Mouse (Mus musculus): ENCODE measurements around the gene Ccdc85c.
A peak's percentile ranks its signal among the peaks of the same experiment; 100 is the strongest.

Ccdc85c gene

DNA sequence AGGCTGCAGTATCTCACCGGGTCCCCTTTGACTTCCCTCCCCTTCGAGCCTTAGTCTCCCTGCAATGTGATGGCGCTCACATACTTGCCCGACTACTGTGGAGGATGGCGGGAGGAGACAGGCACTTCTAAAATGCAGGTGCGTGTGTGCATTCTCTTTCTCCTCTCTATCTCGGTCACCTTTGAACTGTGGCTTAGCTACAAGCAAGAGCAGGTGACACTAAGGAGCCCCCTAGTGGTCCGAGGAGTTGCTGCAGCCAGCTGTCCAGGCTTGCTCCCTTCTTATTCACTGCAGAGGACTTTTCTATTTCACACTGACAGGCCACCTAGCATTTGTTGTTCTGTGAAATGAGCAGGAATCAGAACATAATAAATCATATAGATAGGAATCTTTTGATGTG, 17.7 kb upstream of the Ccdc85c start:
- DNase-seq, result peak; percentile 84 to 87

DNA sequence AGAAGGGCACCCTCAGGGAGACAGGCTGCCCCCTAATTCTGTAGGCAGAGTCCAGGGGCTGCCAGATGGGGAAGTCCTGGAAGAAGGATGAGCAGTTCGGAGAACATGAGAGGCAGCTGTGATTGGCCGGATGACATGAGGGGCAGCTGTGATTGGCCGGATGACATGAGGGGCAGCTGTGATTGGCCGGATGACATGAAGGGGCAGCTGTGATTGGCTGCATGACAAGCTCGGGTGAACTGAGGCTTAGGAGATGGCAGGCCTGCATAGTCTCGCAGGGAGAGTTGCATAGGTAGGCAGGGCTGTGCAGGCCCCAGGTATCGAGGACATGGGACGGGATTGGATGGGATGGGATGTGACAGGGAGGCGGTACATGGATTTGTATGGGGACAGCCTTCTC, 17.2 kb upstream of the Ccdc85c start:
- peak in 1 of 2 experiments; percentile 31 for DNase-seq

DNA sequence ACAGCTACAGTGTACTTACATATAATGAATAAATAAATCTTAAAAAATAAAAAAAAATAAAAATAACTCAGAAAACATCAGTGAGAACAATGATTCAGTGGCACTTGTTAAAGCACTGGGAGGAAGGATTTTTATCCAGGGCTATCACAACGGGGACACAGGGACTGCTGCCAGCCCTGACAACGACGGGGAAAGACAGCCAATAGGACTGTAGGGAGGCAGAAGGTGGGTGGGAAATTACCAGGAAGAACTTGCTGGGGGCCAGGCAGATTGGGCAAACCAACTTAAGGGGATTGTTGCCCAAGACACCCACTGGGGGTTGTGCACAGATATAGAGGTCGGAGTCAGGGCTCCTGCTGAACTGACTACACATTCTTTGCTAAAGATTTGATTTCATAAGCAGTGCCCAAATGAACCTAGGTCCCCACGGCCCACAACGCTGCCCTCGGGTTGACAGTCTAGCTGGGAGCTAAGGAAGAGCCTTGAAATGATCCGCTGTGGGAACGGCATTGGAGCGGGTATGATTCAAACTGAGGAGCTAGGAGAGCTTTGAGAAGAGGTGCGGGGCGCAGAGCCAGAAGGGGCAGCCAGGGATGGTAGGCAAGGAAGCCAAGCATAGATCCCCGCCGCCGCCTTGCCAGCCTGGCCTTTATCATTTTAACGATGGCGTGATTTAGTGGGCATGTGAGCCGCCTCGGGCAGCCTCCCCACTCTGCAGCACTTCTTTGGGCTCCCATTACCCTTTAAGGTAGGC, 13.1 kb upstream of the Ccdc85c start:
- DNase-seq, result no peak

DNA sequence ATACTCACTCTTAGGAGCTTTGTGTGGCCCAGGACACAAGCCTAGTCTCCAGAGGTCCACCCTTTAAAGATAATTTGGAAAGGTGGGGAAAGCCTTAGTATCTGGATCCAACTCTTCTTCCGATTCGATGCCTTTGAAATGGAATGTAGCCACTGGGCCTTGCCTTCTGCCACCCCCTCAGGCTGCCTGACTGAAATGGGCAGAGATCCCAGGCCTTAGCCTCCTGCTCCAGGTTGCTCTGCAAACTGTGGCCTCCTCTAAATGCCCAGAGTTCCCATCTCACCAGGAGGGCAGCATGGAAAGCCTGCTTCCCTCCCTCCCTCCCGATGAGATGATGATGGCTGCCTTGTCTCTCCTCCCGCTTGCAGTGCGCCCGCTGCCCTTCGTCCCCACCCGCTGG, 11.8 kb upstream of the Ccdc85c start:
- DNase-seq, result peak; percentile 60 to 74

DNA sequence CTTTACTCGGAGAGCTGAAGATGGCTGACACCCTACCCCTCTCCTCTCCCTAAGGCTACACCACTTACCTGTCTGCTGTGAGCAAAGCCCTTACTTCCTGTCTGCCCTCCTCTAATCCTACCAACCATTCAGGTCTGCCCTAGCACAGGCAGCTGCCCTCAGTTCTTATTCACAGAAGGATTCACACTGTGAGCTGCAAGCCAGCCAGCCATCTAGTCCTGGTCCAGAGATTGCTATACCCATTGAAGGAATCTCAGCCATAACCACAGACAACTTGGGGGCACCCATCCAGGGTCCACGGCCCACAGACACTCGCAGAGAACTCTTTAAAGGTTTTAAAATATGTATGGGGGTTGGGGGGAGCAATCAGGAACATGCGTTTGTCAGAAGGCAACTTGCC, 11.2 kb upstream of the Ccdc85c start:
- DNase-seq, result no peak

DNA sequence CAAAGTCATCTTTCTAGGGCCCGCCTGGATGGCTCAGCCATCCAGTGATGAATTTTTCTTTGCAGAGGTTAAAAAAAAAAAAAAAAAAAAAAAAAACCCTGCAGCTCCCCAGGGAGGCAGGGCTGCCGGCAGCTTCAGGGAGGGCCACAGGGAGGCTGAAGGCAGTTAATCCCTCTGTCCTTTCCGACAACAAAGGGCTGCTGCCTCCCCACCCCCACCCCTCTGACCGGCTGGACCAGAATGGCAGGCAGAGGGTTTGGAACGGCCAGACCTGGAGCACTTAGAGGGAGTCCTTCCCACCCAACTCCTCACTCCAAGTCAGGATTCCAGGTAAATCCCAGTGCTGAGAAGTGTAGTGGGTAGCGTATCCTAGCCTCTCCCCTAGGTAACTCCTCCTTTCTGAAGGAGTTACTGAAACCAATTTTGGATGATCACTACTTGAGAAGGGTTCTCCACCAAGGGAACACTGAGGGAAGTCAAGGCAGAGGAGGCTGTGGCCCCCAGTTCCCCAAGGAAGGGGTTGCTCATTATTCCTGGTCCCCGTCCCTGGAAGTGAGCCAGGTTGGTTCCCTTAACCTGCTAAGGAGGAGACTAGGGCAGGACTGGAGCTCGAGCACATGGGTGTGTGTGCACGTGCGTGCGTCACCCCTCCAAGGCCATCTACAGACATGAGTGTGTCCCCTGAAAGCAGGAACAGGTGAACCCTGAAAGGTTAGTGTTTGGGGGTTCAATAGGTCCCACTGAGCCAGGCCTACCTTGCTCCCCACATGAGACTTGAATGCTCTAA, 10.2 kb upstream of the Ccdc85c start:
- DNase-seq, result no peak

DNA sequence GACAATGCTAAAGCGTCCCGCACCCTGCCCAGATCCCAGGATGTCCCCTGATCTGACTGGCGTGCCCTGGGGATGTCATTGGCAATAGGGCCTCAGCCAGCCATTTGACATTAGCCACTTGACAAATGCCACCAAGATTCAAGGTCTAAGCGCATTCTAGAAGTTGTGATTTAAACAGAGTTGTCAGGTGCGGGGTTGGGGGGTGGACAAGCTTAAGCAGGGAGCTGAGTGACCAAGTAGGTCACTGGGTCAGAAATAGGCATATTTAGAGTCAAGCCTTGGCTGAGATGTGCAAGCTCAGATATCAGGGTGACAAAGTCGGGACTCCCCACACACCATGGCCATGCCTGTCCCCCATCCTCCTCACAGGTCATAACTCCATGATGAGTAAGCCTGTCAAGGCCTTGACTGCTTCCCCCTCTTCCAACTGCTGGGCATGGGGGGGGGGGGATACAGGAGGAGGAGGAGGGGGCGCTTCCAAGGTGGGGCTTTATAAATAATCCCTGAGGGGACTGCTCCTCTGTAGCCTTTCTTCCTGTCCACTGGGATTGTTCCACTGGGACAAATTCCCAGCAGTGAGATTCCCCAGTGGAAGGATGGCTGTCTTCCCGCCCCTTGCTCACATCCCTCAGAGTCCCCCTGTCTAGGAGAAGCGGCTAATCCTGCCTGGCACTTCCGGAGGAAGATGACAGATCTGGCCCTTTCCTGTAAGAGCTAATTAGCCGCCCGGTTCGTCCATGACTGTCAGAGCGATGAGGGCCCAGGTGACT, 9.4 kb upstream of the Ccdc85c start:
- no peak for DNase-seq

DNA sequence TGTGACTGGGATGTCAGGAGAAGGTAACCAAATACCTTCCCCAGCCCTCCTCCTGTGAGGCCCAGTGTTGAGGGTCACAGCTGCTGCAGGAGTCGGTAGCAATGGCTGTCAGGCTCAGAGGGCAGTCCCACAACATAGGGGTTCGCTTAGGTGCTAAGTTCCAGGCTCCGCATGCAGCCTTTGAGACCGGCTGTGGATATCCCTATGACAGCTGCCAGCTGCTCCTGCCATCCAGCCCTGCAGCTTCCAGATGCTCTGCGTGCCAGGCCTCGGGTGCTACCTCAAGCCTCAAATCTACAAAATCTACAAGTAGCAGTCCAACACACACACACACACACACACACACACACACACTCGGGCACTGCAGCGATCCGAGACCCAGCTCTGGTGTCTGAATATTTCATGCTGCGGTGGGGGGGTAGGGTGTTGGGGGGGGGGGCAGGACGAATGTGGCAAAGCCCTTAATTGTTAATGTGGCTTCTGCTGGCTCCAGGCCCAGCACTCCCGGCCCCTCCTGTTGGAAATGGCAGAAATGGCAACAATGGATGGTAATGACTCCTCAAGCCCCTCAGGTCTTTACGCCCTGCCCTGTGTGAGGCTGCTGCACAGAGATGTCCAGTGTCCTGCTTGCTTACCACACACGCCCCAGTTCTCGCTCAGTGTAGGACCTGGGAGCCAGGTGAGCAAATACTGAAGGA, 3.1 kb upstream of the Ccdc85c start:
- no peak for DNase-seq

DNA sequence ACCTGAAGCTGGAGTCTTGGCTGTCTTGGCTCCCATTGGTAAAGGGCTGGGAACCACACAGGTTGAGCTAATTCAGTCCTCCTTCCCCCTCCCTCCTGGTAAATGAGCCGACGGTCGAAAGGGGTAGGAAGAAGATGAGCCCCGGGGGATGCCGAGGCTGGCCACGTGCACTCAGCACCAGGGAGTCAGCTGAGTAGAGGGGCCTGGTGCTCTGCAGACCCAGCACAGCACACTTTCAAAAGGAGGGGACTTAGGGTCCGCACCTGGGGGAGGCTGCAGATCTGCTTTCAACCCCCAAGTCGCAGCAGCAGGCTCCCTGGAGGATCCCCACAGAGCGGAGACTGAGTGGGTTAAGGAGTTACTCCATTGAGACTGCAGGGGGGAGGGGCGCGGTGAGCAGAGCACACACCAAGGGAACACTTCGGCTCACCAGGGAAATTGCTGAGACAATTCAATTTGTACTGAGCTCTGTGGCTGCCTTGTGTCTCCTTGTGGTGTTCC, 2.2 kb upstream of the Ccdc85c start:
- peak in 1 of 2 experiments; percentile 34 for DNase-seq

DNA sequence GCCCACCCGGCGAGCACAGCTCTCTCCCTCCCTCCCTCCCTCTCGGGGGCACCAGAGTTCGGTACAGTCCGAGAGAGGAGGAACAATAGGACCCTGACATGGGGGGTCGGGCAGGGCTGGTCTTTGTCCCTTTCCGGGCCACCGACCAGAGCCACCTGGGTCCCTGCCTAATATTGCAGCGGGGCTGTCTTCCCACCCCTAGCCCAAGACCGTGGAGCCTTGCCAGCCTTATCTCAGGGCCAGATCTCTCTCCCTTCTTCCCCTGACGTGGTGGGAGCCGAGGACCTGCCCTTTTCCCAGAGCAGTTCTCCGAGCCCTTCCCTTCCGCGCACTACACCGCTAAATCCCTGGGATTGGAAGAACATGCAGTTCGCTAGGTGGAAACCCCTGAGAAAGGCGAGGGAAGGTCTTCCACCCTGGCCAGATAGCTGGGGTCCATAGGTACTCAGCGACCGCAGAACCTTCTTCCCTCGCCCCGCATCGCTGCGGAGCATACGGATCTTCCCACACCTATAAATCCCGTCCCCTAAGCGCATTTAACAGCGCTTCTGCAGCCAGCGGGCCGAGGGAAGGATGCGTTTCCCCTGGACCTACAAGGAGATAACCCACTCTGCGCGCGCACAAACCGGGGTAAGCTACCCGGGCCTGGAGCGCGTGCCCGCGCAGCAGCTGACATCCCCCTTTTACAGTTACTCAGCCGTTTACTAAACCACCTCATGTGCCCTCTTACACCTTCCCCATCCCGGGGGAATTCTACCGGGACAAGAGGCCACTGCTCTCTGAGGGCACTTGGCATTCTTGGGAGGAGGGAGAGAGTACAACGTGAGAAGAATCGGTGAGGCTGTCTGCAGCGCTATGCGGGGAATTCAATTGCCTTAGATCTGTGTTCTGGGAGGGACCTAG, 946 bp upstream of the Ccdc85c start:
- DNase-seq, result peak; percentile 74 to 78

DNA sequence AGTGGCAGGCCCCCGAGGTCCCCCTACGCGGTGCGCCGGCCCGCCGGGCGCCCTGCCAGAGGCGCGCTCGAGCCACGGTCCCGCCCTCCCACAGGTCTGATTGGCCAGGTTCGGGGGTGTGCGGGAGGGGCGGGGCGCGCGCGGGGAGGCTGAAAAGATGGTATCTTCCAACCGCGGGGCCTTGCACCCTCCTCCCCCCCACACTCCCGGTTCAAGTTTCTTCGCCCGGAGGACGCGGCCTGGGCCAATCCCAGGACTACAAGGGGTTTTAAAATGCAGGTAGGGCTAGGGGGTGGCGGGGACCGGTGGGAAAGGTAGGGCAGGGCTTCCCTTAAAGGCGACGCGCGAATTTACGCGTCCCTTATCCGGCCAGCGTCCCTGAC, 274 bp upstream of the Ccdc85c start:
- DNase-seq, result peak; percentile 97 to 99

DNA sequence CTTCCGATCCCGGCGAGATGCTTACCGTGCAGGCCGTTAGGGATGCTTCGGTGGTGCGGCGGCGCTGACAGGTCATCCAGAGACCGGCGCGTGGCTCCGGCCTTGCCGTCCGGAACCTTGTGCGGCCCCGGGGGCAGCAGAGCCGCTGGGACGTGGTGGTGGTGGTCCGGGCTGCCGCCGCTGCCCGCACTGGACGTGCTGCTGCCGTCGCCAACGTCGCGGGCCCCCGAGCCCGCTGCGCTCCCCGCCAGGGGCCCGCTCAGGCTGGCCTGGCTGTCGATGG, 971 bp downstream of the Ccdc85c start:
- DNase-seq, result no peak

DNA sequence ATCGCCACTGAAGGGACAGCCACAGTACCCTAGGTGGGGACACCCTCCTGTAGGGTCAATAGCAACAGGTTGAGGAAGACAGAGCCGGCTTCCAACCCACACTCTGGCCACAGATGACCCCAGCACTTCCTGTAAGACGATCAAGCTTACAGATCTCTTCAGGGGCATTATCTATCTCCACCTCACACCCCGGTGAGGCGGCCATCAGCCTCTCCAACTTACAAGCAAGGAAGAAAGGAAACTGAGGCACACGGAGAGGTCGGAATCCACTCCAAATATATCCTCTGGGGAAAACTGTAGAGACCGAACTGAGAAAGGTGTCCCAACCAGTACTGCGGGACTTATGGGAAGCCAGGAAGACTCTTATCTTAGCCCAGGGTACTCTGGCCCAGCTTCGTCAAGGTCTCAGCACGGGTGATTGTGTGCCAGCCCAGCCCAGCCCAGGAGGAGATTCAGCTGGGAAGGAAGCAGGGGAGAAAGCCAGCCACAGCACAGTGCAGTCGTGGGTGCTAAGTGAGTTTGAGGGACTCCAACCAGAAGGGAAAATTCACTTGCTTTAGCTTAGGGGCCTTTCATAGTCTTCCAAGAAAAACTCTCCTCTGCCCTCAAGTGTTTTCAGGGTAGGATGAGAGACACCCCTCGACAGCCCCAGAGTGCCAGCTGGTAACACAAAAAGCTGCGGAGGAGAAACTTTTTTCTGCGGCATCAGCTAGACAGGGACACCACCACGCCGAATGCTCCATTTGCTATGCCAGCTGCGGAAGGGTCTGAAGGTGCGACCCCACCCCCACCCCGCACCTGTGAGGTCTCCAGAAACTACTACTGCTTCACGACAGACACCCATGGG, 1.5 kb downstream of the Ccdc85c start:
- DNase-seq, result peak in 1 of 2 experiments; percentile 39

DNA sequence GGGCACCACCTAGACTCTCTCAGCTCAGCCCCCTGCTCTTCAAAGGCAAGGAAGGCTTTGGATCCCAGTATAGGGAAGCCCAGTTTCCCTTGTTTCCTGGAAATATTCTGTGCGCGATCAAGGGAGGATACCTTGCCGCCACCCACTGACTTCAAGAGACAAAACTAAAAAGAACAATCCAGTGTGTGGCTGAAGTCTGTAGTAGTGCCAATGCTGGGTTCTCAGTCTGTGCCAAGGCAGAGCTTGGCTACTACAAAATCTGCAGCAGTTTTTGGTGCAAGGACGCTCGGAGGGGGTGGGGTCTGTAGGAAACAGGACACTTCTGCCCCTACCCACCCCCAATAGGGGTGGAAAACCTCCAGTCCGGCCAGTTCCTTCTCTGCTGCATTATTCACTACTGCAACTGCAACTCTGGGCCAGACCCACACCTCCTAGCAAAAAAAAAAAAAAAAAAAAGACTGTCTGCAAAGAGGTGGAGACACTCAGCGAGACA, 3.0 kb downstream of the Ccdc85c start:
- DNase-seq, result peak in 1 of 2 experiments; percentile 51

DNA sequence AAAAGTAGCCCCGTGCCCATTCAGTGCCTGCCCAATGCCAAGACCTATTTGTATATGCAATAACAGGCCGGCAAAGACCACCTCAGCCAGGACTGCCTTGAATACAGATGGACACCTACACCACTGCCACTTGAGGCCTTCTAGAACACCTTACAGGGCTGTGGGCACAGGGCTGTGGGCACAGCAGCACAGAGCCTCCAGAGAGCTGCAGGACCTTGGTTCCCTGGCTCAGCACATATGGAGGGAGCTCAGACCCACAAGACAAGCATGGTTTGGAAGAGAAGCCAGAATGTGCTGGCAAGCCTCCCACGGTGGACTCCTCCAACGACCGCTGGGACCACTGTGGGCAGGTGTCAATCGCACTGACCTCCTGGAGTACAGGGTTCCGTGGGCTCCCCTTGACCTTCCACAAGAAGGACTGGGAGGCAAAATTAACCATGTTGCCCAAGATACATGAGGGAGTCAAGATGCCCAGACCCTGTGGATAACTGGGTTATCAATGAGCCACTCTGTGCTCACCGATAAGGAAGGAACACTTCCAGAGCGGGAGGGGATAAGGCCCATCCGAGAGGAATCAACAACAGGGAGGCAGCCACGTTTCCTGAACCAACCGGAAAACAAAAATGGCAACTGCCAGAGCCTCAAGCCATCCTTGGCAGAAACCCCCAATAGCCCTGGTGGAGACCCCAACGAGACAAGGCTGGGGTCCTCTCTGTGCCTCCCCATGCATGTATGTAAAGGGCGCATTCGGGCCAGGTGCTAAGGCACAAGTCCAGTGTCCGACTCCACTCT, 3.7 kb downstream of the Ccdc85c start:
- peak in 1 of 2 experiments; percentile 57 for DNase-seq

DNA sequence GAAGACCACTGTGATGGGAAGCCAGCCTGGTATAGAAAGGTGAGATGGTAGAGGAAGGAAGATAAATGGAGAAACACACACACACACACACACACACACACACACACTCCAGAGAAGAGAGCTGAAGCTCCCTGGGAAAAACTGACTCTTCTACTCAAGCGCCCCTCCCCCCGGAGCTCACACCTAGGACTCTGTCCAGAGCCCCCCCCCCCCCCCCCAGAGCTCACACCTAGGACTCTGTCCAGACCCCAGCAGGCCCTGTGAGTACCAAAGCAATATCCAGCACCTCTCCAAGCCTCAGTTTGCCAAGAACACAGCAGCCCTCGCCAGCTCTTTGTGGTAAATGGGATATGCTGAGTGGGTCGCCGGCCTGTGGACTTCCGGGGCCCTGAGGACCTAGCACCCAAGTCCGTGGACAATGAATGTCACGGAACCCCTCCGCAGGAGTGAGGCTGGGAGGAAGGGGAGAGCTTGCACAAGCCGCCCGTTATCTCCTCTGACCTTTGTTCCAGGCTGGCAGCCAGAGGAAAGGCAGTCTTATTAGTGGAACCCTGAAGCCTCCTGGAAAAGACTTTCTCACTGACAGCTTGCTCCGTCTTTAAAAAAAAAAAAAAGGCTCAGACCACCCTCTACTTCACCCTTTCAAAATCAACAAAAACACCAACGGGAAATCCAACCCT, 4.8 kb downstream of the Ccdc85c start:
- DNase-seq, result peak in 1 of 2 experiments; percentile 40

DNA sequence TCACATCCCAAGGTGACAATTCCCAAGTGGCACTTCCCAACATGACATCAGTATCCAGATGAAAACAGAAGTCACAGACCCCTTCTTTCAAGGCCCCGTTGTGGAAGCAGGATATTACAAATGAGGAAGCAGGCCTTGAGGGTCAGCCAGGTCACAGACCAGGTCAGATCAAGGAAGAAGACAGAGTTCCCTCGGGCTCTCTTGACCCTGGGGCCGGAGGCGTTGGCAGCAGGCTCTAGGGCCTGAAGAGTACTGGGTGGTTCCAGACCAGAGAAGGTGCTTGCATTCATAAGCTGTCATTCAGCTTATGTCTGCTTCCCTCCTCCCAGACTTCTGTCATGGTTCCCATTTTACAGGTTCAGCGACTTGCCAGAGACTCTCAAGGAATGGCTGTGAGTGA, 5.5 kb downstream of the Ccdc85c start:
- no peak for DNase-seq

DNA sequence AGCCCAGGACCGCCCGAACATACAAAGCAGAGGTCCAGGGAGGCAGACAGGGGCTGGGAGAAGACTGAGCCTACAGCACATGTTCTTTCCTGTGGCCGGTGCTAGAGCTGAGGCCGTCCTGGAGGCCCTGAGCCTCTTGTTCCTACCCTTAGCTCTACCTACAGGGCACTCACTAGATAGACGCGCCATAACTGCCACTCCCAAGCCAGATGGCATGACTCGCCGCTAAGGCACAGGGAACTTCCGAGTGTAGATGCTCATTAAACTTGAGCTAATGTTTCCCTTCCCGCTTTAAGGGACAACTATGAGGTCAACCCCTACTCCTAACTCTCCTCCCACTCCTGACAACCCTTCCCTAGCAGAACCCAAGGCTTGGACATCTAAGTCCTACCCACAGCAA, 6.3 kb downstream of the Ccdc85c start:
- DNase-seq, result peak; percentile 40 to 58

DNA sequence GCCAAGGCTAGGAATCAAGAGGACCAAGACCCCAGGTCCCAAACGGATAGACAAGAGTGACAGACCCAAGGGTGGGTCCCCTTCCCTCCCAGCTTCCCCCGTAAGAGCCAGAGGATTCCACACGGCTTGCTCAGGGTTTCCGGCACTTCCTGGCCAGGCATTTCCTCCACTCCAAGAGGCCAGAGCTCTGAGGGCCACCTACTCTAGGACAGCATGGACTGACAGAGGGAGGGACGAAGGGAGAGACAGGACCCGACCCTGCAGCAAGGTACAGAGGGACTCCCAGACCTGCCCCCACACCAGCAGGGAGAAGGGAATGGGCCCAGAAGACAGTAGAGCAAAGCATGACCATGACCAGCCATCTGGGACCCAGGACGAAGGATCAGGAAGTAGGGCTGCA, 7.6 kb downstream of the Ccdc85c start:
- DNase-seq, result no peak

Measured in cerebellum, adult 18-20 months (tissue).